Mouse (Mus musculus): ENCODE results near the gene Gm10722. TPM values are rescaled to one million over a fixed set of nuclear protein-coding genes. Genes with fewer than 3 reads are reported as not detected.
"Not testable (repeated sequence)": the region's sequence is repeated elsewhere in the genome, so short reads cannot be mapped to it uniquely, and the experiment has no call there.

Gm10722 gene
- total and polyA plus RNA-seq, 2 experiments from 2014 or later, result not detected

GRCm38 (mm10) chr9:3012054-3012621 lies 11.4 kb downstream of the Gm10722 start:
- not testable (repeated sequence) for DNase-seq (ENCODE audit: low spot score); H3K27me3 ChIP-seq (ENCODE audit: control insufficient read depth, insufficient read depth, low read length); H3K9me3 ChIP-seq (replicated peaks; ENCODE audit: control insufficient read depth, low read length); H3K4me3 ChIP-seq (ENCODE audit: low read depth, low read length); H3K4me1 ChIP-seq (ENCODE audit: control insufficient read depth, insufficient read depth); H3K4me2 ChIP-seq (ENCODE audit: low read depth, low read length); ATAC-seq (ENCODE audit: insufficient read depth, low read depth); H3K36me3 ChIP-seq (replicated peaks; ENCODE audit: control insufficient read depth, insufficient read depth, low read length); H3K9ac ChIP-seq (replicated peaks; ENCODE audit: low read depth, low read length); H3K27ac ChIP-seq (ENCODE audit: low read depth)
- 92% methylated on average over 2 of the region's 7 CpGs for WGBS

GRCm38 (mm10) chr9:3012733-3013279 lies 12.1 kb downstream of the Gm10722 start, which contains the start of gene Gm10721:
TSS of gene Gm10721 (plus strand) at chr9:3013140.
- DNase-seq (ENCODE audit: low spot score); H3K9ac ChIP-seq (replicated peaks; ENCODE audit: low read depth, low read length); H3K27ac ChIP-seq (ENCODE audit: low read depth); H3K27me3 ChIP-seq (ENCODE audit: control insufficient read depth, insufficient read depth, low read length); H3K9me3 ChIP-seq (replicated peaks; ENCODE audit: control insufficient read depth, low read length); H3K4me1 ChIP-seq (ENCODE audit: control insufficient read depth, insufficient read depth); H3K36me3 ChIP-seq (replicated peaks; ENCODE audit: control insufficient read depth, insufficient read depth, low read length); H3K4me3 ChIP-seq (ENCODE audit: low read depth, low read length); H3K4me2 ChIP-seq (ENCODE audit: low read depth, low read length): not testable (repeated sequence)
- no CpG with 5 or more reads among the region's 11 CpGs for WGBS
- ATAC-seq (ENCODE audit: insufficient read depth, low read depth), result peak; percentile 49

DNA sequence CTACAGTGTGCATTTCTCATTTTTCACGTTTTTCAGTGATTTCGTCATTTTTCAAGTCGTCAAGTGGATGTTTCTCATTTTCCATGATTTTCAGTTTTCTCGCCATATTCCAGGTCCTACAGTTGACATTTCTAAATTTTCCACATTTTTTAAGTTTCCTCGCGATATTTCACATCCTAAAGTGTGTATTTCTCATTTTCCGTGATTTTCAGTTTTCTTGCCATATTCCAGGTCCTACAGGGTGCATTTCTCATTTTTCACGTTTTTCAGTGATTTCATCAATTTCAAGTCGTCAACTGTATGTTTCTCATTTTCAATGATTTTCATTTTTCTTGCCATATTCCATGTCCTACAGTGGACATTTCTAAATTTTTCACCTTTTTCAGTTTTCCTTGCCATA lies 14.6 kb downstream of the Gm10722 start, which contains the start of gene Gm10720:
TSS of gene Gm10720 (plus strand) at position 301 of the 400 bp plus-strand sequence.
- not testable (repeated sequence) for H3K9ac ChIP-seq (replicated peaks; ENCODE audit: low read depth, low read length); H3K36me3 ChIP-seq (replicated peaks; ENCODE audit: control insufficient read depth, insufficient read depth, low read length); H3K4me1 ChIP-seq (ENCODE audit: control insufficient read depth, insufficient read depth); H3K27ac ChIP-seq (ENCODE audit: low read depth); H3K27me3 ChIP-seq (ENCODE audit: control insufficient read depth, insufficient read depth, low read length); DNase-seq (ENCODE audit: low spot score); H3K9me3 ChIP-seq (replicated peaks; ENCODE audit: control insufficient read depth, low read length); H3K4me3 ChIP-seq (ENCODE audit: low read depth, low read length); ATAC-seq (ENCODE audit: insufficient read depth, low read depth); H3K4me2 ChIP-seq (ENCODE audit: low read depth, low read length)
- 59% methylated on average over 4 of the region's 9 CpGs for WGBS

DNA sequence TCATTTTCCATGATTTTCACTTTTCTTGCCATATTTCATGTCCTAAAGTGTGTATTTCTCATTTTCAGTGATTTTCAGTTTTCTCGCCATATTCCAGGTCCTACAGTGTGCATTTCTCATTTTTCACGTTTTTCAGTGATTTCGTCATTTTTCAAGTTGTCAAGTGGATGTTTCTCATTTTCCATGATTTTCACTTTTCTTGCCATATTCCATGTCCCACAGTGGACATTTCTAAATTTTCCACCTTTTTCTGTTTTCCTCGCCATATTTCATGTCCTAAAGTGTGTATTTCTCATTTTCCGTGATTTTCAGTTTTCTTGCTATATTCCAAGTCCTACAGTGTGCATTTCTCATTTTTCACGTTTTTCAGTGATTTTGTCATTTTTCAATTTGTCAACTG lies 15.2 kb downstream of the Gm10722 start:
- H3K36me3 ChIP-seq (replicated peaks; ENCODE audit: control insufficient read depth, insufficient read depth, low read length); H3K4me1 ChIP-seq (ENCODE audit: control insufficient read depth, insufficient read depth); H3K27ac ChIP-seq (ENCODE audit: low read depth); ATAC-seq (ENCODE audit: insufficient read depth, low read depth); H3K4me3 ChIP-seq (ENCODE audit: low read depth, low read length); H3K9me3 ChIP-seq (replicated peaks; ENCODE audit: control insufficient read depth, low read length); H3K9ac ChIP-seq (replicated peaks; ENCODE audit: low read depth, low read length); H3K4me2 ChIP-seq (ENCODE audit: low read depth, low read length); H3K27me3 ChIP-seq (ENCODE audit: control insufficient read depth, insufficient read depth, low read length); DNase-seq (ENCODE audit: low spot score): not testable (repeated sequence)
- WGBS, result 69% methylated on average over 4 of the region's 6 CpGs

DNA sequence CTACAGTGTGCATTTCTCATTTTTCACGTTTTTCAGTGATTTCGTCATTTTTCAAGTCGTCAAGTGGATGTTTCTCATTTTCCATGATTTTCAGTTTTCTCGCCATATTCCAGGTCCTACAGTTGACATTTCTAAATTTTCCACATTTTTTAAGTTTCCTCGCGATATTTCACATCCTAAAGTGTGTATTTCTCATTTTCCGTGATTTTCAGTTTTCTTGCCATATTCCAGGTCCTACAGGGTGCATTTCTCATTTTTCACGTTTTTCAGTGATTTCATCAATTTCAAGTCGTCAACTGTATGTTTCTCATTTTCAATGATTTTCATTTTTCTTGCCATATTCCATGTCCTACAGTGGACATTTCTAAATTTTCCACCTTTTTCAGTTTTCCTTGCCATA lies 16.4 kb downstream of the Gm10722 start, which contains the start of gene Gm10719:
TSS of gene Gm10719 (plus strand) at position 301 of the 400 bp plus-strand sequence.
- H3K27me3 ChIP-seq (ENCODE audit: control insufficient read depth, insufficient read depth, low read length), result not testable (repeated sequence)

DNA sequence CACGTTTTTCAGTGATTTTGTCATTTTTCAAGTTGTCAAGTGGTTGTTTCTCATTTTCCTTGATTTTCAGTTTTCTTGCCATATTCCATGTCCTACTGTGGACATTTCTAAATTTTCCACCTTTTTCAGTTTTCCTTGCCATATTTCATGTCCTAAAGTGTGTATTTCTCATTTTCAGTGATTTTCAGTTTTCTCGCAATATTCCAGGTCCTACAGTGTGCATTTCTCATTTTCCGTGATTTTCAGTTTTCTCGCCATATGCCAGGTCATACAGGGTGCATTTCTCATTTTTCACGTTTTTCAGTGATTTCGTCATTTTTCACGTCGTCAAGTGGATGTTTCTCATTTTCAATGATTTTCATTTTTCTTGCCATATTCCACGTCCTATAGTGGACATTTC lies 18.2 kb downstream of the Gm10722 start:
- not testable (repeated sequence) for H3K27me3 ChIP-seq (ENCODE audit: control insufficient read depth, insufficient read depth, low read length); H3K4me1 ChIP-seq (ENCODE audit: control insufficient read depth, insufficient read depth); DNase-seq (ENCODE audit: low spot score); H3K4me2 ChIP-seq (ENCODE audit: low read depth, low read length); H3K36me3 ChIP-seq (replicated peaks; ENCODE audit: control insufficient read depth, insufficient read depth, low read length); ATAC-seq (ENCODE audit: insufficient read depth, low read depth); H3K27ac ChIP-seq (ENCODE audit: low read depth); H3K4me3 ChIP-seq (ENCODE audit: low read depth, low read length); H3K9me3 ChIP-seq (replicated peaks; ENCODE audit: control insufficient read depth, low read length); H3K9ac ChIP-seq (replicated peaks; ENCODE audit: low read depth, low read length)
- 68% methylated on average over 9 of the region's 9 CpGs for WGBS

More for the DNA sequence above, 16.4 kb downstream of the Gm10722 start, which contains the start of gene Gm10719:
- H3K4me2 ChIP-seq (ENCODE audit: low read depth, low read length); H3K9me3 ChIP-seq (replicated peaks; ENCODE audit: control insufficient read depth, low read length); H3K27ac ChIP-seq (ENCODE audit: low read depth); H3K4me1 ChIP-seq (ENCODE audit: control insufficient read depth, insufficient read depth); ATAC-seq (ENCODE audit: insufficient read depth, low read depth); H3K9ac ChIP-seq (replicated peaks; ENCODE audit: low read depth, low read length); H3K4me3 ChIP-seq (ENCODE audit: low read depth, low read length); DNase-seq (ENCODE audit: low spot score); H3K36me3 ChIP-seq (replicated peaks; ENCODE audit: control insufficient read depth, insufficient read depth, low read length): not testable (repeated sequence)
- no CpG with 5 or more reads among the region's 9 CpGs for WGBS

DNA sequence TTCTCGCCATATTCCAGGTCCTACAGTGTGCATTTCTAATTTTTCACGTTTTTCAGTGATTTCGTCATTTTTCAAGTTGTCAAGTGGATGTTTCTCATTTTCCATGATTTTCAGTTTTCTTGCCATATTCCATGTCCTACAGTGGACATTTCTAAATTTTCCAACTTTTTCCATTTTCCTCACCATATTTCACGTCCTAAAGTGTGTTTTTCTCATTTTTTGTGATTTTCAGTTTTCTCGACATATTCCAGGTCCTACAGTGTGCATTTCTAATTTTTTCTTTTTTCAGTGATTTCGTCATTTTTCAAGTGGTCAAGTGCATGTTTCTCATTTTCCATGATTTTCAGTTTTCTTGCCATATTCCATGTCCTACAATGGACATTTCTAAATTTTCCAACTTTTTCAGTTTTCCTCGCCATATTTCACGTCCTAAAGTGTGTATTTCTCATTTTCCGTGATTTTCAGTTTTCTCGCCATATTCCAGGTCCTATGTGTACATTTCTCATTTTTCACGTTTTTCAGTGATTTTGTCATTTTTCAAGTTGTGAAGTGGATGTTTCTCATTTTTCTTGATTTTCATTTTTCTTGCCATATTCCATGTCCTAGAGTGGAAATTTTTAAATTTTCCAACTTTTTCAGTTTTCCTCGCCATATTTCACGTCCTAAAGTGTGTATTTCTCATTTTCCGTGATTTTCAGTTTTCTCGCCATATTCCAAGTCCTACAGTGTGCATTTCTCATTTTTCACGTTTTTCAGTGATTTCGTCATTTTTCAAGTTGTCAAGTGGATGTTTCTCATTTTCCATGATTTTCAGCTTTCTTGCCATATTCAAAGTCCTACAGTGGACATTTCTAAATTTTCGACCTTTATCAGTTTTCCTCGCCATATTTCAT lies 19.4 kb downstream of the Gm10722 start:
- not testable (repeated sequence) for H3K9ac ChIP-seq (replicated peaks; ENCODE audit: low read depth, low read length); H3K27ac ChIP-seq (ENCODE audit: low read depth); H3K27me3 ChIP-seq (ENCODE audit: control insufficient read depth, insufficient read depth, low read length); ATAC-seq (ENCODE audit: insufficient read depth, low read depth); DNase-seq (ENCODE audit: low spot score); H3K4me1 ChIP-seq (ENCODE audit: control insufficient read depth, insufficient read depth); H3K36me3 ChIP-seq (replicated peaks; ENCODE audit: control insufficient read depth, insufficient read depth, low read length); H3K4me2 ChIP-seq (ENCODE audit: low read depth, low read length); H3K9me3 ChIP-seq (replicated peaks; ENCODE audit: control insufficient read depth, low read length); H3K4me3 ChIP-seq (ENCODE audit: low read depth, low read length)
- 74% methylated on average over 11 of the region's 19 CpGs for WGBS

GRCm38 (mm10) chr9:3022316-3023008 lies 21.7 kb downstream of the Gm10722 start:
- not testable (repeated sequence) for H3K9ac ChIP-seq (replicated peaks; ENCODE audit: low read depth, low read length); H3K9me3 ChIP-seq (replicated peaks; ENCODE audit: control insufficient read depth, low read length); H3K27me3 ChIP-seq (ENCODE audit: control insufficient read depth, insufficient read depth, low read length); H3K27ac ChIP-seq (ENCODE audit: low read depth); H3K4me2 ChIP-seq (ENCODE audit: low read depth, low read length); H3K36me3 ChIP-seq (replicated peaks; ENCODE audit: control insufficient read depth, insufficient read depth, low read length); H3K4me1 ChIP-seq (ENCODE audit: control insufficient read depth, insufficient read depth); ATAC-seq (ENCODE audit: insufficient read depth, low read depth); DNase-seq (ENCODE audit: low spot score); H3K4me3 ChIP-seq (ENCODE audit: low read depth, low read length)
- 69% methylated on average over 9 of the region's 13 CpGs for whole genome bisulfite sequencing

Data from heart, postnatal 0 days (tissue).